Mouse (Mus musculus) heart, adult 2 months (tissue): ENCODE results near the gene AU041133.
"Not testable (repeated sequence)": the region's sequence is repeated elsewhere in the genome, so short reads cannot be mapped to it uniquely, and the experiment has no call there.

Source experiments
- CTCF ChIP-seq: fragments of 200-600 bp; IDR thresholded peaks from 2 replicates; pipeline ENCODE4 v1.8.1; 2022; ENCODE audit warnings: antibody characterized with exemption, mild to moderate bottlenecking, moderate library complexity
- POLR2A ChIP-seq: fragments of 200-500 bp; IDR thresholded peaks from 2 replicates; pipeline ENCODE4 v1.6.1; 2011; ENCODE audit warnings: mild to moderate bottlenecking, low read depth, low read length, control low read depth; ENCODE audit not compliant: insufficient read depth

DNA sequence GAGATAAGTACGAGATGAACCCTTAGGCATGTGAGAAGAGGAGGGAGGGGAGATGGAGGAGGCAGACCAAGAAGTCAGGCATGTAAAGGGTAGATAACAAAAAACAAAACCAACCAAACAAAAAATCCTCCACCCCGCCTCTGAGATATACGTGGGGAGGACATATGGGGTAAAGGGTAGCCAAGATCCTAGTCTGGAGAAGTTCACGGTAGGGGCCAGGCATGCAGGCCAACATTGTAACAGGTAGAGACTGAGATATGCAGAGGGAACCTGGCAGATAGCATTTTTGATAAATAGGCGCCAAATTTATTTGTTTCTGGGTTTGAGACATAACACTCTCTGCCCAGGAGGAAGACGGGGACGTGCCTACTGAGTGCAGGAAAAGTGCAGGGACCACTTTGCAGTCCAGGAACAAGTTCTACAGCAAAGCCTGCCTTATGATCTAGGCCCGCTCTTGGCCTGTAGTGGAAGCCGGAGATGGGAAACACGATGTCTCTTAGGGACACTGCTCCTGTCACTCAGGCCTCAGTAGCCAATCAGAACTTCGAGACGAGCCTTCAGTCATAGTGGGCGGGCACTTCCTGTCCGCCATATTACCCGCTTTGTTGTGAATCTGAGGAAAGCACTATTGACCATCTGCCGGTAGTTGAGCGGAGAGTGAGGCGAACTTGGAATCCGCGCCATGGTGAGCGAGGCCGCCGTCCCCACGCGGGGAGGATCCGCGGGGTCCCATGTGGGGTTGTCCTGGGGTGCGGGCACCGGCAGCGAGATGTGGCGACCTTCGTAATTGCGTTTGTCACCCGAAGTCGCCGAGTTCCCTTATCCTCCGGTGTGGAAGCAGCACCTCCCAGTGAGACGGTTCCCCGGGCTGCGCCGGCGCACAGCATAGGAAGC is 44.8 kb upstream of the AU041133 start, which contains the start of gene BC024063:
- not testable (repeated sequence) for TF ChIP-seq CTCF, POLR2A
